Mouse (Mus musculus) gastrocnemius, postnatal 14 days (tissue): ENCODE measurements around the gene Fam71b. TPM values are rescaled to one million over a fixed set of nuclear protein-coding genes. Genes with fewer than 3 reads are reported as not detected.

Experiments
- DNase-seq: peaks from one replicate; pipeline ENCODE4 v3.0.0; 2021; ENCODE audit warnings: mixed read lengths
- intact Hi-C: fragments of 180-260 bp; cut with DNase I; formaldehyde crosslinking; loops from one replicate; pipeline ENCODE4 v1.15.1; 2025; ENCODE audit warnings: low total_unique reads
- long read RNA-seq, 2 experiments: library from polyadenylated mRNA; stranded (forward); transcript quantifications; one replicate each; pipeline ENCODE4 v2.0.0; 2021
- total RNA-seq, 2 experiments: library from RNA; stranded (reverse); gene quantifications; 2 replicates each; pipeline ENCODE4 v1.2.3; 2021

The Fam71b gene
- not detected for total RNA-seq
- long read RNA-seq, experiment 1 = 0 reads
- long read RNA-seq, experiment 2 = 0 reads

GRCm38 (mm10) chr11:46396167-46396859 lies at the start of gene Fam71b:
Fam71b (plus strand) TSS chr11:46396559.
- no peak for DNase-seq
- intact Hi-C loops = no loop called here

DNA sequence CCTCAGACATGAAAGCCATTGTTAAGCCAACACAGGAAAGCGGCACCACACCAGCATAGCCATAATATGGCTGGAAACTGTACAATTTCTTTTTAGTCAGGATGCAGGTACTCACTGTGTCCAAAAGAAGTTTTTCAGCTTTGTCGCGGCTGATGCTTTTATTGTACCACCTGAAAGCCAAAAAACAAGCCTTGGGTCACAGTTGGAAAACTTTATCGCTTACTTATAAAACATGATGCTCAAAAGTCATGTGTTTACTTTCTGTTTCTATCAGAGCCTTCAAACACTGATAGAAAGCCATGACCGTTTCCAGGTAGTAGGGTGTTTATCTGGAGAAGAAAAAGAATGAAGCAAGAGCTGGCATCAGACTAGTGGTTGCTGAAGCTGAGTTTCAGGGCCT lies 48.6 kb upstream of the Fam71b start:
- intact Hi-C loops = no loop called here
- DNase-seq = no peak

DNA sequence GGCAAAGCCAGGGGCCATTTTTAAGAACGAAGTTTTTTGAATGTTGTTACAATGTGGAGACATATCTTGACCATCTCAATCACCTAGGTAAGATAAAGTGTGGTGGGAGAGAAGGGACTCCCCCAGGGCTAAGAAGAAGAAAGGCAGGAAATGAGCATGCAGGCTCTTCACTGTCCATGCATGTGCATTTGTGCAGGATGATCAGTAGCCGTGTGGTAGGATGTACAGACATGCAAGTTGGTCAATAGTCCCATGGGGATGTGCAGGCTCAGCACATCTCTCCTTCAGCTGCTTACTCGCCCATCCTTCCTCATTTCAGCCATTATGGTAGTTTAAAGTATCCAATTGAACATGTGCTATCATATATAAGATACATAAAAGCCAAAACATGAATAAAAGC lies 47.9 kb upstream of the Fam71b start:
- DNase-seq = no peak

DNA sequence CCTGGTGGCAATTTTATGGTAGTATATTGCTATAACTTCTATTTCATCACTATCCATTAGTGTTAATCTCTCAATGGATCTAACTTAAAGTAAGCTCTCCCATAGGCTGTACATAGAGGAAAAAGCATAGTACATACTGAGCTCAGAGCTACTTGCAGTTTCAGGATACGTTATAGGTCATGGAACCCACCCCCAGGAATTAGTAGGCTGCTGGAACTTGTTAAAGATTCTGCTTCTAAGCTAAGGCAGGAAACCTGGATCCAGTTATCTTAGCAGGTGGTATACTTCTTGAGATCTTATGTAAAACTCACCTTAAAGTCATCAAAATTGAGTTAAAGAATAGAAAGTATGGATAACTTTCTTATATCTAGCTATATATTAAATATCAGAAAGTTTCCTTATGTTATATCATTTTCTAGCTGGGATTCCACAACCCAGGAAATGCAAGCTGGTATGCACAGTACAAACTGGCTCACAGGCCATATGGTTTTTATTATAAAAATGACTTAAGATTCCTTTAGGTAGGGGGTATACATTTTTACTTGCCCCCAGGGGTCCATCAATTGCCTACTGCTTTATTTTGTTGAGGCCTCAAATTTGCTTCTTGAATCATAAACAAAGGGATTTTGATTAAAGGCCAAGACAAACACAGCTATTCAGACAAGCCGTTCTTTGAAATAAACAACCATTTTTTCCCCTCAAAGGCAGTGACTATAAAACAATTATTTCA lies 46.5 kb upstream of the Fam71b start:
- intact Hi-C loops = no loop called here
- DNase-seq = no peak

More for the DNA sequence above, 47.9 kb upstream of the Fam71b start:
- intact Hi-C loops = no loop called here

DNA sequence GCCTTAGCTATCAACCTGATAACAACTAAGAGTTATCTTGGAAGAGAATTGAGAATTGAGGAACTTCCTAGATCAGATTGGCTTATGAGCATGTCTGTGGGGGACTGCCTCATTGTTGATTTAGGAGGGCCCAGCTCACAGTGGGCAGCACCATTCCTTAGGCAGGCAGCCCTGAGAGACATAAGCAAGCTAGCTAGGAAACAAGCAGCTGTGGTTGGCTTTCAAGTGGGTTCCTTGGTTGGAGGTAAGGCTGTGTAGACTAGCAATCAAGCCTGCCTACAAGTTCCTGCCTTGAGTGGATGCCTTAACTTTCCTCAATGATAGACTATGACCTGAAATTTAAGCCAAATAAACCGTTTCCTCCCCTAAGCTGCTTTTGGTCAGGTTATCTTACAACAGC lies 38.0 kb upstream of the Fam71b start:
- intact Hi-C loops = no loop called here
- DNase-seq = no peak

DNA sequence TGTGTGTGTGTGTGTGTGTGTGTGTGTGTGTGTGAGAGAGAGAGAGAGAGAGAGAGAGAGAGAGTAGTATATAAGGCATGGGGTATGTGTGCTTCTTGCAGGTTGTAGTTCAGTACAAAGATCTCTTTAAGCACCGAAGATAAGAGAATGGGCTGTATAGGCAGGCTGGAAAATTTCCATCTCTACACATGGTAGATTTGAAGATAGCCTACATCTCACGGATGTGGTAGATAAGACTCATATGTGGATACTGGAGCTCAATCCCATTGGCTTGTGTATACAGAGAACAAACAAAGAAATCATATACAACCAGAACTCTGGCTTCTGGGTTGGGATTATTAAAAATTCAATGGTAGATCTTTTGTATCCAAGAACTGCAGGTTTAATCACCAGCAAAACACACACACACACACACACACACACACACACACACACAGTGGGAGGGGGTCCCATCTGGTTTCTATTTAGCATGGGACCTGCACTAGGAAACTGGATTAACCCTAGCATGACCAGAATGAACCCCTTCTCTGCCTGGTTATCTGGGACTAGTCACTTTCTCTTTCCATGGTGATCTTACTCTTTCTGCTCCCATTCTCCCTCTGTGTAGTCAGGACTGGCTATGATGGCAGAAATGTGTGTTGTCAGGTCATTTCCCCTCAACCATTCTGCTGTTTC lies 35.2 kb upstream of the Fam71b start:
- DNase-seq = no peak
- intact Hi-C loops = no loop called here

DNA sequence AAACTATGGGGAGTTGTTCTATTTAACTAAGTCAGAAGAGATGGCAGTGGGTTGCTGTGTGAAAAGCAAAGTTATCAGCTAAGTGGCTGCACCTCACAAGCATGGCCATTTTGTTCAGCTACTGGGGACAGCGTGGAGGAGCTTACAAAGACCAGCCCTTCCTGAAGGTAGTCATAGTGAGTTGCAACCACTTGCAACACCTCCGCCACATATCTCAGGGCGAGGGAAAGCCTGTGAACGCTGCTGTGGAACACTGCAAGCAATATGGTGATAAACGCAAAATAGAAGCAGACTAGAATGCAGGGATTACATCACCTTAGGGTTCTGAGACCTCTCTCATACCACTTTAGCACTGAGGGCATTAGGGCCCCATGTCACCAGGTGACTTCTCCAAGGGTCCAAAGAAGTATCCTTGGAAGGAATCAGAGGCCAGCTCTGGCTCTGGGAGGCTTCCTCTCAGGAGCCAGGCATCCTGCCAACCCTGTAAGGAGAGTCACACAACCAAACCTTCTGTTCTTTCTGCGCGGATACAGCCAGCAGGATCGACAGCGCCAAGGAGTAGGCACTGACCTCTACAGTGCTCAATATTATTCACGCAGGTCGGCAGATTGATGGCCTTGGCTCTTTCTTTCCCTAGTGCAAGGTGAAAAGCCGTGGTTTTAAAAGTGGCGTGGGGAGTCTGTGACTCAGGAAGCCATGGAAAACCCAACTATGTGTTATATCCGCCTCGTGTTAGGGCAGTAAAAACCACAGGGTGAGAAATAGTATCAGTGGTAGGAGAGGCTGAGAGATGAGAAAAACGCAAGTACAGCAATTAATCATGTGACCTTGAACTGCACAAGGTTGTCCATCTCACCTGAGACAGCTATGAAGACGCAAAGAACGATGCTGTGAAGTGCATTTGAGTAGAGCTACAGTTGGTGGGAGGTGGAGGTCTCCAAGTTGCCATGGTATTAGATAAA lies 34.0 kb upstream of the Fam71b start:
- intact Hi-C loops = no loop called here
- no peak for DNase-seq

DNA sequence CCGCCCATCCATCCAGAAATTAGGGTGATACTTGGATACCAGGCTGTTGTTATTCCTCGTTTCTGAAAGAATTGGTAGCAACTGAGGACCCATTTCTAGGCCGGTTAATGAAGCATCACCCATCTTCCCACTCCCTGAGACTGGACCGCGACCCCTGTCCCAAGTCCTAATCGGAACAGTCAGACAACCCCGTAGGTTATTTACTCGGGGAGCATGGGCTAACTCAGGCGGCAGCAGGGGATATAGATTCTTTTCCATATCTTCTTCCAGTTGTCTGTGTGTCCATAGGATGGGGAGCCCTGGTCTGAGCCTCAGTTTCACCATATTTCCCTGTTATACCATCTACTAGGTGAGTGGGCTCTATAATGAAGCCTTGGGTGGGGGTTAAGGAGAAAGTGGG lies 32.5 kb upstream of the Fam71b start:
- DNase-seq = no peak
- intact Hi-C loops = no loop called here

DNA sequence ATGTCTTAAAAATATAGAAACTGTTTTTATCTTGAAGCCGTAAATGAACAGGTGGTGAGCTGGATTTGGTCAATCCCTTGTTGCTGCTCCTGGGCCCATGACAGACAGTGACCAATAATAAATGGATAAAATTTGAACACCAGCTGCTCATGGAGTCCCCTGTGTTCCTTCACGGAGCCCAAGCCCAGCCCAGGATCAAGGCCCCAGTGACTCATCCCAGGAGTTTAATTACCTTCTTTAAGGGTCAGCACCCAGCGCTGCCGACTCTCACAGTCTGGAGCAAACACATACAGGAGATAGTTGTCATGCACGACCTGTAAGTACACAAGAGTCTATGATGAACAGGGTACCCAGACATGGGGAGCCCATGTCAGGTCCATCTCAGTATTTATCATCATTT lies 30.6 kb upstream of the Fam71b start:
- intact Hi-C loops = no loop called here
- no peak for DNase-seq

DNA sequence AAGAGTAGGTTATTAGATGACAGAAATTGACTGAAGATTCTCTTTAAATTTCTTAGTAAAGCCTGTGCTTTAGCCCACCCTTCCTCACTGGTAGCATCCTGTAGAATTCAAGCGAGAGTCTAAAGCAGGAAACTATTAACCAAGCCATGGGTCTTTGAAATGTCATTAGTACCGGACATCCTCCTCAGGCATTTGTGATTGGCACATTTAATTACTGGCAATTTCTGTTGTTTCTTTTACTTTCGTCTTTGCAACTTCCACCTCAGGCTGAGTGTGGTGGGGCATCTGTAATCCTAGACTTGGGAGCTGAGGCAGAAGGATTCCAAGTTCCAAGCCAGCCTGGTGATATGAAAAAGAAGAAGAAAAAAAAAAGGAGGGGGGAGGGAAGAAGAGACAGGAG lies 30.0 kb upstream of the Fam71b start:
- DNase-seq = no peak
- intact Hi-C loops = no loop called here

DNA sequence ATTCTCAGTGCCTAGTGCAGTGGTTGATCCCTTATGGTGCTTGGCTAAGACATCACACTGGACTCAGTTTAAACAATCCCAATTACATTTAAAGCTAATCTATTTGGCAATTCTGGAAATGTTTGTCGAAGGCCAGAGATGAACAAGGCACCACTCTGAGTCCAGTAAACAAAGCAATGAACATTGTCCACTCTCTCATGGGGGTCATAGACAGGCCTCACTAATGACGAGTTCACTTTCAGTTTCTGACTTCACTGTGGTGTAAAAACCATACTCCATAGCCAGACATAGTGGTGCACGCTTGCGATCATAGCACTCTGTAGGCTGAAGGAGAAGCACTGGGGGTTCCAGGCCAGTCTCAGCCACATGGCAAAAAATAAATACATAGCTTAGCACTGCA lies 25.9 kb upstream of the Fam71b start:
- no peak for DNase-seq
- intact Hi-C loops = no loop called here

DNA sequence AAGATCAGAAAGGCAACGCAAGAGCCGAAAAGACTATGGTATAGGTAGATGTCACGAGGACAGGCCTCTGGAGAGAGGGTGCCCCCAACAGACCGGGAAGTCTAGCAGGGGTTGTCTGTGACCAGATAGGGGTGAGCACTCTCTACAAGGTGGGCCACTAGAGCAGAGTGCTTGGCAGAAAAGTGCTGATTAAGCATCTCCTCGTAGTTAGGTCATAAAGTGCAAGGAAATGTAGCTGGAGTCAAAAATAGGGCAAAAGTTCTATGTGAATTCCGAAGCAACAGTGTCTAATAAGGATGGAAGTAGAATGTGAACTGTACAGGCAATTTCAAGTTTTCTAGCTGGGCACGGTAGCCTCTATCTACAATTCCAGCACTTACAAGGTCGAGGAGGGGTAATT lies 25.1 kb upstream of the Fam71b start:
- intact Hi-C loops = no loop called here
- no peak for DNase-seq

- intact Hi-C loops = no loop called here
- no peak for DNase-seq
Measured at GRCm38 (mm10) chr11:46372331-46372953, 23.9 kb upstream of the Fam71b start.

DNA sequence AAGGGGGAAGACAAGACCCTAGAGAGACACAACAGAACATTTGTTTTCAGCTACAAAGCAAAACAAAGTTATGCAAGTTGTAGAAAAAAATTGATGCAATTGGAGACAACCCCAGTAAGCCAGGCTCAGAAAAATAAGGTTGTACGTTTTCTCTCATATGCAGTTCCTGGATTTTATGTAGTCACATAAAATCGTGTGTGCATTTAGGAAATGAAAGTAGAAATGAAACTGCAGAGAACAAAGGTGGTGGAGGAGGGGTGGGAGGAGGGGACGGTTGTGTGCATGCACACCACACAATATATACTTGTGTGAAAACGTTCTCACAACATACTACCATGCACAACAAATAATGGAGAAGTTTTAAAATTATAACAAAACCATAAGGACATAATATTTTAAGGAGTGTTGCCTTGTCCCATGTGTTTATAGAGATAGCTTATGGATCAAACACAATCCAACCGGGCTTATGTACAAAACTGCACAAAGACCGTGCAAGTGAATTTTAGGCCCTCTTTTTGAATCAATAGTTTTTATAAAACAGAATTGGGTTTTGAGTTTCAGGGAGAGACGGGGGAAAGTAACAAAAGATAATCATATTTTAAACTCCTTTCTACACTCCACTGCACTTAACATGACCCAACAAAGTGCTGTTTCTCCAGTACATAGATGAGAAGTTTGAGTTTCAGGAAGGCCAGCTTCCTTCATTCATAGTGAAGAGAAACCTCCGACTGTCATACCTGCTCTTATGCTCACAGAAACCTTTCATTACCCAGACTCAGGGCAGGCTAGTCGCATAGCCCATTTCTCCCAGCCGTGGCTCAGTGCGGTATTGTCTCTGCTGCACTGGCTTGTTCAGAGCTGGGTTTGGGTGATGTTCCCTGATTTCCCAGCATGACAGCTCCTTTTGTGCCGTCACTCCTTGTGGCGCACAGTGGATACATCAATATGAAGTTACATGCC lies 23.0 kb upstream of the Fam71b start:
- DNase-seq = no peak
- intact Hi-C loops = no loop called here

DNA sequence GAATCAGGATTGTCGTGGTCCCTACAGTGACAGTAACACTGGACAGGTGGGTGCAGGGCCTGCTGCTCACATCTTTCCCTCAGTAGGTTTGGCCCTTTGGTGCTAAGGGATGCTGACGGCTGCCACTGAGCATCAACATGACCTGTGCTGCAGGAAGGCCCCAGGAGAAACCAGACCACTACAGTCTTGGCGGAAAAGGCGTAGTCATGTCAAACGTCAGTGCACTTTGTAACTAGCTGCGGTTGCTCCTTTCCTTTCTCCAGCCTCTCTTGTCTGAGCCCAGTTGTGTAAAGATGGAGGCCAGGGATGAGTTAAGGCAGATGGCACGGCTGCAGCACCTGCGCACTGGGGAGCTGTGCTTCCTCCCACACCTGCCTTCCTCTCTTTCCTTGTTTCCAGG lies 21.3 kb upstream of the Fam71b start:
- no peak for DNase-seq
- intact Hi-C loops = no loop called here

- intact Hi-C loops = no loop called here
- no peak for DNase-seq
Measured at GRCm38 (mm10) chr11:46377316-46377715, 19.0 kb upstream of the Fam71b start.

DNA sequence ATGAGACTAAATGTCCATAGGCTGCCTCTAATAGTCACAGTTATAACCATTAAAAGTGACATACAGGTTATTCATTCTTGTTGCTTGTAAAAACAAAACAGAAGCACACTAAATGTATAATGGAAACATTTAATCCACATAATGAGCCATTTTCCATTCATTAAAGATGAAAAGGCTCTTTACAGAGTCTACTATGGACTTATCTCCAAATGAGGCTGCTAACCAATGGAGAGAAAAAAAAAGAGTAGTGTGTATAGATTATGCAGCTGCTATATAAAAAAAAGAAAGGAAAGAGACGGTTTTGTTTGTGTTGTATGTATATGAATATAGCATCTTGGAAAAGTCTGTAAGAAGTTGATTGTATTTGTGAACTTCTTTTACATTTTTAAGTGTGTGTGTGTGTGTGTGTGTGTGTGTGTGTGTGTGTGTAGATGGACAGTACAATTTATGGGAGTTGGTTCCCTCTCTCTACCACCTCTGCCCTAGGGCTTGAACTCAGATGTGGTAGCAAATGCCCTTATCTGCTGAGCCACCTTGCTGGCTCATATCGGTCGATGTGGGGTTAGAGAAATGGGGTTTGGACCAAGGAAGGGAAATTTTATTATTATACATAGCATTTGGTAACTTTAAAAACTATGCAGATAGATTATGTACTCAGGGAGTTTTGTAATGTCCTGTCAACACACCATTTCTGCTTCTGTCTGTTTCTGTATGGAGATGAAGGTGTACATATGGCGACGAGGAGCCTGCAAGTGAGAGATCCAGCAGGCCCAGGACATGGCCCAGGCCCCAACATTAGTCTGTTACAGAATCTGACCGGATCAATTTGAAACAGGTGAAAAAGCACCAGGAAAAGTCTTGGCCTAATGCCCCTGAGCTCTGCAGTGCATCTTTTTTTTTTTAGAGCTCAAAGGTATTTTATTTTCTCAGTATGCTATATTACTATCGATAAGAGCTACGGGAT lies 18.3 kb upstream of the Fam71b start:
- no peak for DNase-seq
- intact Hi-C loops = no loop called here
